Mouse (Mus musculus) ES-Bruce4 (cell line): Measurements from ENCODE around the gene Mfn2.

Source experiments
- CTCF ChIP-seq: IDR thresholded peaks from one replicate; pipeline ENCODE4 v1.8.1; 2011; ENCODE audit warnings: low read depth, low read length
- POLR2A ChIP-seq: IDR thresholded peaks from one replicate; pipeline ENCODE4 v1.8.1; 2011; ENCODE audit warnings: low read length; ENCODE audit not compliant: insufficient read depth

GRCm38 (mm10) chr4:147938148-147939096 lies 33.9 kb upstream of the Mfn2 start:
- TF ChIP-seq POLR2A (no peak), CTCF (no peak)
